Mouse (Mus musculus) kidney, adult 11 months (tissue): ENCODE measurements at regions not wholly inside any gene's neighbourhood (a gene's known extent, or its start where the extent isn't known, plus 50 kb on each side); places are given as distances from the start of the nearest gene placed in this dataset.

Experiments used
- DNase-seq: peaks from one replicate; pipeline ENCODE4 v3.0.0; 2022

- DNase-seq = no peak
Observed at GRCm38 (mm10) chr10:37259186-37259585, 120.5 kb upstream of the Marcks start.

- DNase-seq = no peak
Observed at GRCm38 (mm10) chr10:37257544-37257943, 118.8 kb upstream of the Marcks start.

GRCm38 (mm10) chr10:37250934-37251521, 112.3 kb upstream of the Marcks start:
- DNase-seq = no peak

GRCm38 (mm10) chr10:37250157-37250556, 111.4 kb upstream of the Marcks start:
- DNase-seq = peak; percentile 37

GRCm38 (mm10) chr10:37249511-37249910, 110.8 kb upstream of the Marcks start:
- no peak for DNase-seq

- no peak for DNase-seq
Observed at GRCm38 (mm10) chr10:37247121-37247520, 108.4 kb upstream of the Marcks start.

- DNase-seq = no peak
Observed at GRCm38 (mm10) chr10:37243136-37243535, 104.4 kb upstream of the Marcks start.

- no peak for DNase-seq
Observed at GRCm38 (mm10) chr10:37241821-37242263, 103.1 kb upstream of the Marcks start.

- no peak for DNase-seq
Observed at GRCm38 (mm10) chr10:37240634-37241033, 101.9 kb upstream of the Marcks start.

GRCm38 (mm10) chr10:37240201-37240600, 101.5 kb upstream of the Marcks start:
- DNase-seq = no peak

GRCm38 (mm10) chr10:37236001-37236822, 97.5 kb upstream of the Marcks start:
- no peak for DNase-seq

GRCm38 (mm10) chr10:37231936-37232556, 93.3 kb upstream of the Marcks start:
- DNase-seq = no peak

GRCm38 (mm10) chr10:37231159-37231558, 92.4 kb upstream of the Marcks start:
- no peak for DNase-seq

GRCm38 (mm10) chr10:37227889-37228288, 89.2 kb upstream of the Marcks start:
- DNase-seq = no peak

- no peak for DNase-seq
Observed at GRCm38 (mm10) chr10:37221730-37222129, 83.0 kb upstream of the Marcks start.

GRCm38 (mm10) chr10:37220434-37220833, 81.7 kb upstream of the Marcks start:
- no peak for DNase-seq

- DNase-seq = peak; percentile 40
Observed at GRCm38 (mm10) chr10:37219936-37220335, 81.2 kb upstream of the Marcks start.

GRCm38 (mm10) chr10:37219381-37219780, 80.7 kb upstream of the Marcks start:
- DNase-seq = no peak

GRCm38 (mm10) chr10:37214656-37215055, 75.9 kb upstream of the Marcks start:
- DNase-seq = no peak

GRCm38 (mm10) chr10:37212350-37213035, 73.8 kb upstream of the Marcks start:
- DNase-seq = no peak

- DNase-seq = no peak
Observed at GRCm38 (mm10) chr10:37211305-37211704, 72.6 kb upstream of the Marcks start.

- no peak for DNase-seq
Observed at GRCm38 (mm10) chr10:37210223-37210622, 71.5 kb upstream of the Marcks start.

GRCm38 (mm10) chr10:37206986-37207385, 68.3 kb upstream of the Marcks start:
- DNase-seq = no peak
